Mouse (Mus musculus) midbrain, embryonic 11.5 days (tissue): Measurements from ENCODE around the gene Clybl. TPM values are rescaled to one million over a fixed set of nuclear protein-coding genes. Genes with fewer than 3 reads are reported as not detected.
A peak's percentile ranks its signal among the peaks of the same experiment; 100 is the strongest.

Experiments
- ATAC-seq: fragments of 200-750 bp; cut with Nextera tagmentation; 2 replicates; pipeline ENCODE4 v1.8.0; 2017; ENCODE audit warnings: moderate TSS enrichment, moderate library complexity; ENCODE audit not compliant: low FRiP score
- DNase-seq: peaks from one replicate; pipeline ENCODE4 v3.0.0; 2015; ENCODE audit warnings: low spot score; ENCODE audit errors: missing footprints
- H3K27ac ChIP-seq: fragments of 300-500 bp; sonication (generic); 2 replicates; pipeline ENCODE4 v1.5.1; 2014; ENCODE audit warnings: low read depth, low read length
- H3K27me3 ChIP-seq: fragments of 300-500 bp; sonication (generic); 2 replicates; pipeline ENCODE4 v1.6.1; 2014; ENCODE audit warnings: mild to moderate bottlenecking, low read length, moderate library complexity, mixed read lengths; ENCODE audit not compliant: control insufficient read depth, insufficient read depth
- H3K36me3 ChIP-seq: fragments of 300-500 bp; sonication (generic); 2 replicates; pipeline ENCODE4 v1.6.1; 2014; ENCODE audit warnings: mild to moderate bottlenecking, low read length, moderate library complexity, mixed read lengths; ENCODE audit not compliant: control insufficient read depth, insufficient read depth
- H3K4me1 ChIP-seq: fragments of 300-500 bp; sonication (generic); 2 replicates; pipeline ENCODE4 v1.6.1; 2014; ENCODE audit warnings: low read length; ENCODE audit not compliant: control insufficient read depth, insufficient read depth
- H3K4me2 ChIP-seq: fragments of 300-500 bp; sonication (generic); 2 replicates; pipeline ENCODE4 v1.6.1; 2014; ENCODE audit warnings: mild to moderate bottlenecking, moderate library complexity
- H3K4me3 ChIP-seq: fragments of 300-500 bp; sonication (generic); 2 replicates; pipeline ENCODE4 v1.5.1; 2014; ENCODE audit warnings: low read depth, low read length
- H3K9ac ChIP-seq: fragments of 300-500 bp; sonication (generic); 2 replicates; pipeline ENCODE4 v1.6.1; 2014; ENCODE audit warnings: low read length
- H3K9me3 ChIP-seq: fragments of 300-500 bp; sonication (generic); 2 replicates; pipeline ENCODE4 v1.6.1; 2016; ENCODE audit warnings: low read length; ENCODE audit not compliant: control insufficient read depth
- WGBS: fragments of 180-500 bp; shearing (Covaris S2); extraction: QIAGEN DNeasy Blood & Tissue Kit; methylation state at CpG from one replicate; pipeline ENCODE4 v1.1.7; 2014; 5-methylcytosine and 5-hydroxymethylcytosine counted together
- polyA plus RNA-seq: library from polyadenylated mRNA; unstranded; fragments of >200 nt; fragmentation: Nextera tagmentation; extraction: Ambion mirVana; gene quantifications from 2 replicates; pipeline ENCODE4 v1.2.1, GENCODE M21; 2014

The Clybl gene
- polyA plus RNA-seq, 1 experiment from 2014 or later = 31.5 TPM

GRCm38 (mm10) chr14:122434039-122434438 lies 252.5 kb downstream of the Clybl start:
- DNase-seq (no peak), ATAC-seq (no peak)
- Histone ChIP-seq H3K9ac (no peak overlapping the region), H3K4me3 (no peak overlapping the region), H3K4me2 (no peak overlapping the region), H3K4me1 (no peaks in the 10 kb centered on the region), H3K27me3 (no peaks in the 10 kb centered on the region), H3K27ac (no peak overlapping the region), H3K9me3 (no peaks in the 10 kb centered on the region), H3K36me3 (no peaks in the 10 kb centered on the region)
- 90% methylated on average over 10 of the region's 10 CpGs for WGBS

GRCm38 (mm10) chr14:122436850-122437249 lies 255.3 kb downstream of the Clybl start:
- no peak for ATAC-seq
- H3K4me1 ChIP-seq = no peaks in the 10 kb centered on the region
- 78% methylated on average over 10 of the region's 10 CpGs for WGBS
- H3K4me2 ChIP-seq = no peak overlapping the region
- no peak overlapping the region for H3K9ac ChIP-seq
- H3K27me3 ChIP-seq = no peaks in the 10 kb centered on the region
- H3K4me3 ChIP-seq = no peak overlapping the region
- H3K9me3 ChIP-seq = no peaks in the 10 kb centered on the region
- DNase-seq = no peak
- no peaks in the 10 kb centered on the region for H3K36me3 ChIP-seq
- H3K27ac ChIP-seq = no peak overlapping the region

GRCm38 (mm10) chr14:122449601-122450495 lies 268.3 kb downstream of the Clybl start:
- Histone ChIP-seq H3K27me3 (peaks cover 46% of the 10 kb centered on the region), H3K9me3 (no peaks in the 10 kb centered on the region), H3K4me3 (peak overlapping the region; percentile 39), H3K4me1 (peaks cover 48% of the 10 kb centered on the region), H3K36me3 (no peaks in the 10 kb centered on the region), H3K27ac (peak overlapping the region; percentile 73), H3K4me2 (peak overlapping the region; percentile 72), H3K9ac (peak overlapping the region; percentile 75)
- ATAC-seq = 0 out of 2 replicates have a peak, but pooled peaks have one; percentile 0
- peak; percentile 95 for DNase-seq
- WGBS = 2% methylated on average over 29 of the region's 29 CpGs

GRCm38 (mm10) chr14:122450496-122451382 lies 269.2 kb downstream of the Clybl start, which contains the start of gene Gm5089:
TSS of gene Gm5089 (minus strand) at chr14:122451115.
- H3K9me3 ChIP-seq = no peaks in the 10 kb centered on the region
- ATAC-seq = peak; percentile 26
- WGBS = under 1% methylated on average over 58 of the region's 59 CpGs
- peak within 1 kb of the TSS; percentile 72 for H3K4me2 ChIP-seq
- H3K4me3 ChIP-seq = peak within 1 kb of the TSS; percentile 39
- peaks cover 52% of the 10 kb centered on the region for H3K4me1 ChIP-seq
- H3K9ac ChIP-seq = peak within 1 kb of the TSS; percentile 75
- DNase-seq = peak; percentile 96
- H3K27ac ChIP-seq = peak within 1 kb of the TSS; percentile 73
- peaks cover 46% of the 10 kb centered on the region for H3K27me3 ChIP-seq
- no peaks in the 10 kb centered on the region for H3K36me3 ChIP-seq

GRCm38 (mm10) chr14:122451551-122452145 lies 270.1 kb downstream of the Clybl start:
- Histone ChIP-seq H3K36me3 (no peaks in the 10 kb centered on the region), H3K4me2 (peak overlapping the region; percentile 72), H3K9ac (peak overlapping the region; percentile 75), H3K4me3 (peak overlapping the region; percentile 39), H3K9me3 (no peaks in the 10 kb centered on the region), H3K27ac (no peak overlapping the region; the same call in 1 of the 2 replicates), H3K4me1 (peaks cover 57% of the 10 kb centered on the region), H3K27me3 (peaks cover 51% of the 10 kb centered on the region)
- peak; percentile 91 for DNase-seq
- 48% methylated on average over 5 of the region's 5 CpGs for WGBS
- no peak for ATAC-seq

Other genes starting within 250 kb of the Clybl start
- 1.4 and 1.6 TPM in 2 replicates for gene Gpr183, start 216.5 kb upstream of the Clybl start, polyA plus RNA-seq
- gene Timm8a2, start 147.0 kb upstream of the Clybl start, polyA plus RNA-seq = 0.18 TPM in 1 of 2 replicates, not detected in the other
- 135 and 153 TPM in 2 replicates for gene Tm9sf2, start 74.7 kb upstream of the Clybl start, polyA plus RNA-seq